Mouse (Mus musculus) frontal cortex, adult 2 months (tissue): ENCODE data around the gene Slc4a2. TPM values are rescaled to one million over a fixed set of nuclear protein-coding genes. Genes with fewer than 3 reads are reported as not detected.
"Not testable (repeated sequence)": the region's sequence is repeated elsewhere in the genome, so short reads cannot be mapped to it uniquely, and the experiment has no call there.

Experiments used
- DNase-seq, 2 experiments: peaks; one replicate each; pipeline ENCODE4 v3.0.0; 2022; ENCODE audit warnings: low spot score in 1 of 2; ENCODE audit errors: extremely low spot score in 1 of 2
- polyA plus RNA-seq: library from polyadenylated mRNA; depleted of rRNA; stranded (reverse); fragments of >200 nt; gene quantifications from 2 replicates; pipeline ENCODE4 v1.2.3, GENCODE M21; 2012

Gene Slc4a2
- polyA plus RNA-seq, 1 experiment: 32.2 TPM

DNA sequence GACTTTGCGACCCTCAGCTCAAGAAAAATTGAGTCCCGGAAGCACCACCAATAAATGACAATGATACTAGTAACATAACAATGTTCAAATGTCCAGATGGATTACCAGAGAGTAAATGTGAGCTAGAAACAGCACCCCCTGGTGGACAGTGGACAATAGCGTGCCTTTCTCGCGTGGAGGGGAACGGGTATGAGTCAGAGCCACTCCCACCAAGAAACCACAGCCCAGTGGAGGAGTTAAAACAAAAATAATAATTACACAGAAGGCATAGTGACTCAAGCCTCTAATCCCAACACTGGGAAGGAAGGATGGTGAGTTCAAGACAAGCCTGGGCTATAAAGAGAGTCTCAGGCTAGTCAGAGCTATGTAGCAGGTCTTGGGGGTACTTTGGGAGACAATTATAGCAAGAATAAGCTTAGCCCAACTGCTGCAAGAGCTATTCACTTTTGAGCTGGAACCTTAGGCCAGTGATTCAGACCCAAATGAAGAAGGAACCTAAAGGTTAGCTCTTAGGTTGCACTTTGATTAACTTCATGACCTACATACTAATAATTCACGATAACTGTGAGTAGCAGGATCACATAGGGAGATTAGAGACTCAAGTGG is 30.1 kb upstream of the Slc4a2 start, which contains the start of gene Abcb8:
Abcb8 (plus strand) TSS at position 272 of the 606 bp plus-strand sequence.
- peak; percentile 76 to 96 for DNase-seq

GRCm38 (mm10) chr5:24394165-24394894 is 29.3 kb upstream of the Slc4a2 start:
- peak; percentile 96 to 98 for DNase-seq

- DNase-seq: not testable (repeated sequence)
Measured at GRCm38 (mm10) chr5:24396254-24396653, 27.4 kb upstream of the Slc4a2 start.

- no peak for DNase-seq
Measured at GRCm38 (mm10) chr5:24399686-24400085, 24.0 kb upstream of the Slc4a2 start.

GRCm38 (mm10) chr5:24400362-24400761 is 23.3 kb upstream of the Slc4a2 start:
- DNase-seq: no peak

- DNase-seq: no peak
Measured at GRCm38 (mm10) chr5:24400911-24401605, 22.6 kb upstream of the Slc4a2 start.

- DNase-seq: no peak
Measured at GRCm38 (mm10) chr5:24401969-24402368, 21.7 kb upstream of the Slc4a2 start.

DNA sequence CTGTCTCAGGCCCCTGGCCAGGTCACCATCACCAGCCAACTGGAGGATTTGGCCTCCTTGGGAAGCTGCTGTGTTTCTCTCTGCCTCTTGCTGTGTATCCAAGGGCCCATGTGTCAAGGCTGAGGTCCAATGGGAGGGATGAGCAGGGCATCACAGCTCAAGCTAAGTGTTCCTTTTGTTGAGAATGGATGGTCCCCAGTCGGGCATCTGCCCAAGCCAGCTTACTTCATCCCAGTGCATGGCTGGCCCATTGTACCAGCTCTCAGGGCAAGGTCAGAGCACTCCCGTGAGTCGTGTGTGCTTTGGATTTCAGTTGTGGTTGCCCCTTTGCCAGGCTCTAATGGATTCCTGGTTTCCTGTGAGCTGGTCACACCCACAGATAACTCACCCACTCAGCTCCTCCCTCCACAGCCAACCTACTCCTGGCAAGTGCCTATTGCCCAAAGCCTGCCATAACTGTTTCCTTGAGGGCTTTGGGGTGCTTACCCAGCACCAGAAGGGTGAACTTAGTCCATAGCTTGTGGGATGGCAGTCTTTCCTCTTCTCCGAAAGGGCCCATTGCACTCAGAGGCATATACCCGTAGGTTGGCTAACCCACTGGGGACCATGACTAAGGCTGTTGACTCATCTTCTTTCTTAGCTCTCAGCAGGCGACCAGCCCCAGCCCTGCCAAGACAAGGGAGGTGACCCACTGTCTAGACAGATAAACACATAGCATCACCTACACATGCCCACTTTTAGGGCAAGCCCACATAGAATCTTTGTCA is 18.9 kb upstream of the Slc4a2 start:
- DNase-seq: no peak

GRCm38 (mm10) chr5:24405389-24405876 is 18.2 kb upstream of the Slc4a2 start:
- DNase-seq: no peak

GRCm38 (mm10) chr5:24408651-24409050 is 15.0 kb upstream of the Slc4a2 start:
- no peak for DNase-seq

GRCm38 (mm10) chr5:24409466-24409865 is 14.2 kb upstream of the Slc4a2 start:
- DNase-seq: no peak

DNA sequence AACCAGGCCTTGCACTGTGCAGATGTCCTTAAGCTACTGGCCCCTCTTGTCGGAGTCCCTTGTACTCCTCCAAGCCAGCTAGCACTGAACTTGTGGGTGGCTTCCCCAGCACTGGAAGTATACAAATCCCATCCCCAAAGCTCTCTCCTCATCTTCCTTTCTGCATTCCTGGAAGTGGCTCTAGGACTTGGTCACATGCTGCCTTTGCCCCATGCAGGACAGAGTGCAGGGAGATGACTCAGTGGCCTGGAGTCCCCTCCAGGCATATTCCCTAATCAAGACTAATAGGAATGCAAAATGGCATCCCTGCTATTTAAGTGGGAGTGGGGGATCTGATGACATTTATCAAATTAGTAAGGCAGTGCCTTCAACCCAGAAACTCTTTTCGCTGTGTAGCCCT is 11.6 kb upstream of the Slc4a2 start:
- no peak for DNase-seq

- DNase-seq: no peak
Measured at GRCm38 (mm10) chr5:24413042-24413693, 10.5 kb upstream of the Slc4a2 start, which contains the start of gene Asic3. Gene Asic3, plus strand, starts transcription at chr5:24413392.

DNA sequence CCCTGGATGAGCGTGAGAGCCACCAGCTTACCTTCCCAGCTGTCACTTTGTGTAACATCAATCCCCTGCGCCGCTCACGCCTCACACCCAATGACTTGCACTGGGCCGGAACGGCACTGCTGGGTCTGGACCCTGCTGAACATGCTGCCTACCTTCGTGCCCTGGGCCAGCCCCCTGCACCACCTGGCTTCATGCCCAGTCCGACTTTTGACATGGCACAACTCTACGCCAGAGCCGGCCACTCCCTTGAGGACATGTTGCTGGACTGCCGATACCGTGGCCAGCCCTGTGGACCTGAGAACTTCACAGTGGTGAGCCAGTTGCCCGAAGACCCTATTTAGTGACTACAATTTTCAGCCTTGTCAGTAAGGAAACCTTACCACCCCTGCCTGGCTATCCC is 9.7 kb upstream of the Slc4a2 start:
- no peak for DNase-seq

GRCm38 (mm10) chr5:24416222-24416736 is 7.4 kb upstream of the Slc4a2 start:
- peak in 1 of 2 experiments; percentile 86 for DNase-seq

GRCm38 (mm10) chr5:24417587-24417986 is 6.0 kb upstream of the Slc4a2 start:
- no peak for DNase-seq

DNA sequence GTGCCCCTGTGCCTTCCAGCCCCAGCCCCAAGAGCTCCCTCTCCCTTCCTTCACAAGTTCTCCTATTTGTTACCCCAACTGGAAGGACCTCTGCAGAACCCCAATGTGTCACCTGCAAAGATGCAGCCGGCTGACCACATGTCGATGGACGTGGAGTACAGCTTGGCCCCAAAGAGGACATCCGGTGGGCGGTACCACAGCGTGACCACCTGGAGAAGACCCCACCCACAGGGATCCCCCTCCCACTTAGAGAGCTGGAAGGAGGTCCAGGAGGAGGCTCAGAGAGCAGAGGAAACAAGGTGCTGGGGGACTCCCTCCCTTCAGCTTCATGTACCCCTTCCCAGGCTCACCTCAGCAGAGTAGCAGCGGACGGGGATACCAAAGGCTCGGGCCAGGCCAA is 3.3 kb upstream of the Slc4a2 start:
- DNase-seq: no peak

- no peak for DNase-seq
Measured at GRCm38 (mm10) chr5:24424004-24424781, 556 bp downstream of the Slc4a2 start.

- peak in 1 of 2 experiments; percentile 61 for DNase-seq
Measured at GRCm38 (mm10) chr5:24424861-24425411, 1.3 kb downstream of the Slc4a2 start.
